Mouse (Mus musculus) heart, postnatal 25 days (tissue): Measurements from ENCODE around the gene Smox. TPM values are rescaled to one million over a fixed set of nuclear protein-coding genes. Genes with fewer than 3 reads are reported as not detected.

Experiments used
- DNase-seq: peaks from one replicate; pipeline ENCODE4 v3.0.0; 2022; ENCODE audit warnings: low spot score
- intact Hi-C: fragments of 180-260 bp; cut with DNase I; formaldehyde crosslinking; loops from one replicate; pipeline ENCODE4 v1.15.1; 2025
- total RNA-seq, 2 experiments: library from RNA; stranded (reverse); gene quantifications; 2 replicates each; pipeline ENCODE4 v1.2.3; 2021

Gene Smox
- total RNA-seq, 2 experiments from 2014 or later, result 27.4 to 30.6 TPM

GRCm38 (mm10) chr2:131546308-131546700 is 55.0 kb downstream of the Smox start:
- intact Hi-C loops, result loop anchor here (5.0 to 10.0 kb wide), 3 partner anchors 126 to 398 kb away; no protein-coding TSS in a partner anchor
- no peak for DNase-seq

- DNase-seq, result no peak
- intact Hi-C loops, result loop anchor here (5.0 to 10.0 kb wide), 3 partner anchors 125 to 398 kb away; no protein-coding TSS in a partner anchor
These were observed 55.6 kb downstream of the Smox start for GRCm38 (mm10) chr2:131546745-131547408.

GRCm38 (mm10) chr2:131548330-131548729 is 57.0 kb downstream of the Smox start:
- no peak for DNase-seq
- intact Hi-C loops, result loop anchor here (5.0 to 10.0 kb wide), 3 partner anchors 124 to 396 kb away; no protein-coding TSS in a partner anchor

- intact Hi-C loops, result loop anchor here (5.0 to 10.0 kb wide), 3 partner anchors 123 to 396 kb away; no protein-coding TSS in a partner anchor
- no peak for DNase-seq
These were observed 57.8 kb downstream of the Smox start for GRCm38 (mm10) chr2:131549090-131549489.

GRCm38 (mm10) chr2:131550474-131550873 is 59.2 kb downstream of the Smox start:
- intact Hi-C loops, result no loop called here
- no peak for DNase-seq

GRCm38 (mm10) chr2:131550906-131551305 is 59.6 kb downstream of the Smox start:
- no peak for DNase-seq

GRCm38 (mm10) chr2:131551701-131552620 is 60.7 kb downstream of the Smox start:
- intact Hi-C loops, result no loop called here
- DNase-seq, result no peak

More at GRCm38 (mm10) chr2:131550906-131551305, 59.6 kb downstream of the Smox start:
- intact Hi-C loops, result no loop called here

GRCm38 (mm10) chr2:131552736-131553400 is 61.6 kb downstream of the Smox start:
- intact Hi-C loops, result no loop called here
- DNase-seq, result no peak

- intact Hi-C loops, result no loop called here
- DNase-seq, result no peak
These were observed 66.6 kb downstream of the Smox start for GRCm38 (mm10) chr2:131557896-131558295.

- no peak for DNase-seq
- intact Hi-C loops, result loop anchor here (5.0 kb wide), 2 partner anchors 252 to 392 kb away; partner anchors contain the start of gene Prnd
These were observed 69.1 kb downstream of the Smox start for GRCm38 (mm10) chr2:131560205-131560919.

- DNase-seq, result no peak
- intact Hi-C loops, result loop anchor here (5.0 kb wide), 2 partner anchors 251 to 391 kb away; partner anchors contain the start of gene Prnd
These were observed 70.1 kb downstream of the Smox start for GRCm38 (mm10) chr2:131561344-131561870.

- no peak for DNase-seq
These were observed 70.7 kb downstream of the Smox start, which contains the start of gene Adra1d for GRCm38 (mm10) chr2:131561891-131562585. Adra1d (minus strand) TSS chr2:131562283.

GRCm38 (mm10) chr2:131562586-131563122 is 71.4 kb downstream of the Smox start:
- intact Hi-C loops, result loop anchor here (1.0 to 5.0 kb wide), 3 partner anchors 209 to 390 kb away; partner anchors contain the start of gene Prnd
- peak; percentile 47 for DNase-seq

More at GRCm38 (mm10) chr2:131561891-131562585, 70.7 kb downstream of the Smox start, which contains the start of gene Adra1d:
- intact Hi-C loops, result loop anchor here (1.0 to 5.0 kb wide), 3 partner anchors 209 to 390 kb away; partner anchors contain the start of gene Prnd

Other genes with a start within 250 kb of the Smox start
- gene Pank2, start 229.0 kb upstream of the Smox start, total RNA-seq, result 10 to 100 TPM; 22.4 to 25.0 TPM
- gene Rnf24, start 138.6 kb upstream of the Smox start, total RNA-seq, result 1 to 10 TPM; 3.6 to 3.9 TPM
- gene Adra1d, start 70.8 kb downstream of the Smox start, total RNA-seq, result 1 to 10 TPM; 4.2 to 5.2 TPM